Mouse (Mus musculus): ENCODE measurements at regions not wholly inside any gene's neighbourhood (a gene's known extent, or its start where the extent isn't known, plus 50 kb on each side); places are given as distances from the start of the nearest gene placed in this dataset.

GRCm38 (mm10) chr5:54186076-54186676 is 187.9 kb downstream of the Stim2 start:
- no peak for DNase-seq
- no peak for ATAC-seq
- TF ChIP-seq CTCF (IDR thresholded peaks at IDR 0.05; ENCODE audit: low read depth), result no peak; the same call in 1 of the 2 replicates
- H3K9me3 ChIP-seq (ENCODE audit: low read length), result no peaks in the 10 kb centered on the region
- no peak overlapping the region for H3K27ac ChIP-seq (ENCODE audit: low read depth, low read length)
- H3K36me3 ChIP-seq (ENCODE audit: insufficient read depth), result no peaks in the 10 kb centered on the region
- H3K9ac ChIP-seq, result no peak overlapping the region
- H3K27me3 ChIP-seq (ENCODE audit: insufficient read depth, low read length), result no peaks in the 10 kb centered on the region
- H3K4me2 ChIP-seq (ENCODE audit: low read depth), result no peak overlapping the region
- WGBS, result 81% methylated on average over 11 of the region's 11 CpGs
- no peak overlapping the region for H3K4me3 ChIP-seq (ENCODE audit: low read depth, low read length)
- no peaks in the 10 kb centered on the region for H3K4me1 ChIP-seq (ENCODE audit: insufficient read depth)

DNA sequence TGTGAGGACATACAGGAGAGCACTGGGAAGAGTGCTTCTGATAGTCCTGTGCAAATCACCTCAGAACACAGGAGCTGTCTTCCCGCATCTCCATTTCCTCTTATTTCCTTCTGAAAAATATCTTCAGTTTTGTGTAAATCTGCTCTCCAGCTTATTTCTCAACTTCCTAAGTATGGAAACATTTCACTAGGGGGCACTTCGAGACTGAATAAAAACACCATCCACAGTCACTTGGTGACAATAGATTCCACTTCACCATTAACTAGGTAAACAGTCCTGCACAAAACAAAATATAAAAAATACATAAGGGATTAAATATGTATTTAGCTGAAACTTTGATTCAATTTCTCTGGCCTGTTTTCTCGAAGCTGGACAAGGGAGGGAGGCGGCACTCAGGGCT is 193.4 kb downstream of the Stim2 start:
- Histone ChIP-seq H3K36me3 (ENCODE audit: insufficient read depth) (no peaks in the 10 kb centered on the region), H3K4me2 (ENCODE audit: low read depth) (no peak overlapping the region), H3K9ac (no peak overlapping the region), H3K9me3 (ENCODE audit: low read length) (no peaks in the 10 kb centered on the region), H3K27me3 (ENCODE audit: insufficient read depth, low read length) (no peaks in the 10 kb centered on the region), H3K27ac (ENCODE audit: low read depth, low read length) (no peak overlapping the region), H3K4me3 (ENCODE audit: low read depth, low read length) (no peak overlapping the region), H3K4me1 (ENCODE audit: insufficient read depth) (no peaks in the 10 kb centered on the region)
- peak; percentile 38; the same call in 1 of the 2 replicates for ATAC-seq
- peak; percentile 53 for TF ChIP-seq CTCF (IDR thresholded peaks at IDR 0.05; ENCODE audit: low read depth)
- peak; percentile 64 for DNase-seq
- WGBS, result 69% methylated on average over 4 of the region's 4 CpGs

GRCm38 (mm10) chr5:54194846-54195245 is 196.5 kb downstream of the Stim2 start:
- Histone ChIP-seq H3K4me3 (ENCODE audit: low read depth, low read length) (no peak overlapping the region), H3K27ac (ENCODE audit: low read depth, low read length) (no peak overlapping the region), H3K4me2 (ENCODE audit: low read depth) (no peak overlapping the region), H3K4me1 (ENCODE audit: insufficient read depth) (no peaks in the 10 kb centered on the region), H3K36me3 (ENCODE audit: insufficient read depth) (no peaks in the 10 kb centered on the region), H3K9ac (no peak overlapping the region), H3K9me3 (ENCODE audit: low read length) (no peaks in the 10 kb centered on the region), H3K27me3 (ENCODE audit: insufficient read depth, low read length) (no peaks in the 10 kb centered on the region)
- ATAC-seq (no peak), DNase-seq (no peak)
- no peak for TF ChIP-seq CTCF (IDR thresholded peaks at IDR 0.05; ENCODE audit: low read depth)
- 87% methylated on average over 9 of the region's 9 CpGs for WGBS

- H3K4me2 ChIP-seq (ENCODE audit: low read depth), result no peak overlapping the region
- no peak for DNase-seq
- no peaks in the 10 kb centered on the region for H3K27me3 ChIP-seq (ENCODE audit: insufficient read depth, low read length)
- 48% methylated on average over 3 of the region's 3 CpGs for WGBS
- no peaks in the 10 kb centered on the region for H3K4me1 ChIP-seq (ENCODE audit: insufficient read depth)
- H3K9ac ChIP-seq, result no peak overlapping the region
- no peak for ATAC-seq
- H3K9me3 ChIP-seq (ENCODE audit: low read length), result no peaks in the 10 kb centered on the region
- no peak overlapping the region for H3K27ac ChIP-seq (ENCODE audit: low read depth, low read length)
- TF ChIP-seq CTCF (IDR thresholded peaks at IDR 0.05; ENCODE audit: low read depth), result no peak
- no peaks in the 10 kb centered on the region for H3K36me3 ChIP-seq (ENCODE audit: insufficient read depth)
- H3K4me3 ChIP-seq (ENCODE audit: low read depth, low read length), result no peak overlapping the region
Measured at GRCm38 (mm10) chr5:54200032-54200431, 201.7 kb downstream of the Stim2 start.

DNA sequence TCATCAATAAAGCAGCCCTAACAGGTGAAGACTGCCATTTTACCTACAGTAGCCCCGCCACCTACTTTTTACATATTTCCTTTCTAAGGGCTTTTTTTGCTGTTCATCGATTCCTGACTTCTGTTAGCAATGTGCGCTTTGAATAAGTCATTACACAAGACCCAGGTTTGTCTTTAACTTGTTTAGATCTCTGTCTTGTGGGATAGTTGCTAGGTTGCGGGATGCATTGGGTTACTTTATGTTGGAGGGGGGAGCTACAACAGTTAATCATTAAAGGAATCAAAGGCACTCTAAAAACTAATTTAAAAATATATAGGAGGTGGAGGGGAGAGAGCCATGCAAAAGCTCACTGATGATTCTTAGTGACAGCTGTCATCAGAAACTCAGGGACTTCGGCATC is 202.3 kb downstream of the Stim2 start:
- Histone ChIP-seq H3K9ac (no peak overlapping the region), H3K4me1 (ENCODE audit: insufficient read depth) (no peaks in the 10 kb centered on the region), H3K27me3 (ENCODE audit: insufficient read depth, low read length) (no peaks in the 10 kb centered on the region), H3K27ac (ENCODE audit: low read depth, low read length) (no peak overlapping the region), H3K9me3 (ENCODE audit: low read length) (no peaks in the 10 kb centered on the region), H3K4me3 (ENCODE audit: low read depth, low read length) (no peak overlapping the region), H3K36me3 (ENCODE audit: insufficient read depth) (no peaks in the 10 kb centered on the region), H3K4me2 (ENCODE audit: low read depth) (no peak overlapping the region)
- DNase-seq (no peak), ATAC-seq (no peak)
- 79% methylated on average over 5 of the region's 5 CpGs for WGBS
- no peak for TF ChIP-seq CTCF (IDR thresholded peaks at IDR 0.05; ENCODE audit: low read depth)

- H3K4me3 ChIP-seq (ENCODE audit: low read depth, low read length), result no peak overlapping the region
- H3K4me1 ChIP-seq (ENCODE audit: insufficient read depth), result no peaks in the 10 kb centered on the region
- no peak for TF ChIP-seq CTCF (IDR thresholded peaks at IDR 0.05; ENCODE audit: low read depth)
- DNase-seq (no peak), ATAC-seq (no peak)
- no peaks in the 10 kb centered on the region for H3K27me3 ChIP-seq (ENCODE audit: insufficient read depth, low read length)
- no peak overlapping the region for H3K4me2 ChIP-seq (ENCODE audit: low read depth)
- no peaks in the 10 kb centered on the region for H3K9me3 ChIP-seq (ENCODE audit: low read length)
- H3K27ac ChIP-seq (ENCODE audit: low read depth, low read length), result no peak overlapping the region
- H3K9ac ChIP-seq, result no peak overlapping the region
- no peaks in the 10 kb centered on the region for H3K36me3 ChIP-seq (ENCODE audit: insufficient read depth)
Measured at GRCm38 (mm10) chr5:54211457-54211856, 213.2 kb downstream of the Stim2 start.

DNA sequence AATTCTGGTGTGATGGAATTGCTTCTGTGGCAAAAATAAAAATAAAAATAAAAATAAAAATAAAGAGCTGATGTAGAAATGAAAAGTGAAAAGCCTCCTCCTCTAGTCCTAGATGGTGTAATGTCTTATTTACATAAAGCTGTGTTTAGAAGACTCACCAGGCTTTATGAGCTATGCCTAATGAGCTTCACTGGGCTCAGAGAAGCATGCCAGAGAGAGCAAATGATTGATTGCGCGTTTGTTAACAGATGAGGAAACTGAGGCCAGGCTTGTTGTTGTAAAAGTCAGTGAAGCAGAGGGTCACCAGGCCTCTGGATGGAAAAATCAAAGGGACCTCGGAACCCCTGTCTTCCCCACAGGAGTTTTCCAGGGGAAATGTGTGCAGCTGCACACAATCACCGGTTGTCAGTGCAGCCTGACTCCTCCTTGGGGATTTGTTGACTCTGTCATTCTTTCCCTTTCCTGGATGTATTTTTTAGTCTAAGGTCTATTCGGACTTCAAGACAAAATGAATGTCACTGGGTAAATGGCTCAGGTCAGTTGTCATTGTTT is 213.8 kb downstream of the Stim2 start:
- H3K9me3 ChIP-seq (ENCODE audit: low read length), result no peaks in the 10 kb centered on the region
- H3K4me2 ChIP-seq (ENCODE audit: low read depth), result no peak overlapping the region
- H3K9ac ChIP-seq, result no peak overlapping the region
- H3K4me3 ChIP-seq (ENCODE audit: low read depth, low read length), result no peak overlapping the region
- ATAC-seq (no peak), DNase-seq (no peak)
- no peaks in the 10 kb centered on the region for H3K4me1 ChIP-seq (ENCODE audit: insufficient read depth)
- H3K36me3 ChIP-seq (ENCODE audit: insufficient read depth), result no peaks in the 10 kb centered on the region
- H3K27ac ChIP-seq (ENCODE audit: low read depth, low read length), result no peak overlapping the region
- no peak for TF ChIP-seq CTCF (IDR thresholded peaks at IDR 0.05; ENCODE audit: low read depth)
- 58% methylated on average over 5 of the region's 5 CpGs for WGBS
- H3K27me3 ChIP-seq (ENCODE audit: insufficient read depth, low read length), result no peaks in the 10 kb centered on the region
